Mouse (Mus musculus): ENCODE data around the gene Bok.

- no peak for TF ChIP-seq CTCF (IDR thresholded peaks at IDR 0.05; ENCODE audit: low read depth)
- TF ChIP-seq EP300 (optimal IDR thresholded peaks at IDR 0.05), result no peak
These were observed 7.1 kb upstream of the Bok start for GRCm38 (mm10) chr1:93678386-93678785.

Measured in stomach, postnatal 0 days (tissue).